Mouse (Mus musculus) urinary bladder, adult 18-20 months (tissue): ENCODE data around the gene Ly6f.
"Not testable (repeated sequence)": the region's sequence is repeated elsewhere in the genome, so short reads cannot be mapped to it uniquely, and the experiment has no call there.

Experiments used
- DNase-seq, 2 experiments: peaks; one replicate each; pipeline ENCODE4 v3.0.0; 2022; ENCODE audit warnings: low spot score in 2 of 2, mixed read lengths in 2 of 2

The Ly6f gene

DNA sequence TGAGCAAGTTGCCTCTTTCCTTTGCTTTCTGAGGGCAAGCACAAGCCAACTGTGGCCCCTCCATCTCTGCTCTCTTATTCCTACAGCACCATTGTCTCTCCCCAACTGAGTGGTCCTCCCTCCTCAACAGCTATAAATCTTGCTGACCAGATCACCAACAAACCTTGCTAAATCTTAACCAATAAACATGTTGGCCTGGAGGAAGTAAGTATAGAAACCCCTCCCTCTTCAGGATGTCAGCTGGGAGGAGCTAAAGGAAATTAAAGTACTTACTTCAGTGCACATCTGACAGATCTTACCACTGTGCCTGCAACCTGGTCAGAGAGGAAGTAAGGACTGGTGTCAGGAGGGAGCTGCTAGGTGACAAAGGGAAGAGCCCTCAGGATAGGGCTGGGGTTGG lies at the start of gene Ly6f:
Gene Ly6f, plus strand, starts transcription at position 301 of the 400 bp plus-strand sequence.
- no peak for DNase-seq

- no peak for DNase-seq
Measured at GRCm38 (mm10) chr15:75221942-75222341, 46.3 kb upstream of the Ly6f start.

- DNase-seq = no peak
Measured at GRCm38 (mm10) chr15:75237736-75238288, 30.4 kb upstream of the Ly6f start.

DNA sequence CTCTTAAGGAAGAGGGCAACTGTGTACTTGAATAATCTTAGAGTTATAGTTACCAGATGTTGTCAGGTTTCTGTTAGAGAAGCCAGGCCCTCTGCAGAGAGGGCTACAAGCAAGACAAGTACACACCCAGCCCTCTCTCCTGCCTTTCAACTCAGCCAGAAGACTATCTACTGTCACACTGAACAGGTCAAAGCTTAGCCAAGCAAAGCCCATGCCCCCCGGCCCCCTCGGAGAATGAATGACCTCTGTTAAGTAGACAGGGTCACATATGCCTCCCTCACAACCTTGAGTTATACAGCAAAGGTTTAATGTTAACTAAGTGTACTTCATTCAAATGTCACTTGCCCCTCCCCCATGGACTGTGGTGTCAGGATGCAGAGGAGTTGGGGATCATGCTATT lies 27.7 kb upstream of the Ly6f start:
- no peak for DNase-seq

- no peak for DNase-seq
Measured at GRCm38 (mm10) chr15:75242756-75243640, 25.2 kb upstream of the Ly6f start.

- no peak for DNase-seq
Measured at GRCm38 (mm10) chr15:75254671-75255070, 13.6 kb upstream of the Ly6f start.

DNA sequence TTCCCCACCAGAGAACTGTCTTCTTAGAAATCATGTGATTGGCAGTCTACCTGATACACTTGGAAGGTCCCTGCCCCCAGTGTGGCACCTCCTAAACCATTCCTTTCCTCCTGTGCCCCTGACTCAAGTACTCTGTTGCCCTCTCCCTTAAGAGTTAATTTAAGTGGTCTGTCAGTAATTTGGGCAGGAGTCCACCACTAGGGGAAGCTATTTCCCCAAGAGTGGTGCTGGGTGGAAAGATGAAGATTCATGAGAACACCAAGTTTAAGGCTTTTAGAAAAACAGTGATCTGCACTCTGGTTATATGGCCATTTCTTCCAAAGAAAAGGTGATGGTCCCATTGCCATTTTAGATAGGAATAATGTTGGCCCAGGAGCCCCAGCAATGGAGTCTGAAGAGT lies 2.4 kb upstream of the Ly6f start:
- DNase-seq = no peak

- no peak for DNase-seq
Measured at GRCm38 (mm10) chr15:75266626-75267025, 1.6 kb upstream of the Ly6f start.

- DNase-seq = no peak
Measured at GRCm38 (mm10) chr15:75268916-75269829, 952 bp downstream of the Ly6f start.

DNA sequence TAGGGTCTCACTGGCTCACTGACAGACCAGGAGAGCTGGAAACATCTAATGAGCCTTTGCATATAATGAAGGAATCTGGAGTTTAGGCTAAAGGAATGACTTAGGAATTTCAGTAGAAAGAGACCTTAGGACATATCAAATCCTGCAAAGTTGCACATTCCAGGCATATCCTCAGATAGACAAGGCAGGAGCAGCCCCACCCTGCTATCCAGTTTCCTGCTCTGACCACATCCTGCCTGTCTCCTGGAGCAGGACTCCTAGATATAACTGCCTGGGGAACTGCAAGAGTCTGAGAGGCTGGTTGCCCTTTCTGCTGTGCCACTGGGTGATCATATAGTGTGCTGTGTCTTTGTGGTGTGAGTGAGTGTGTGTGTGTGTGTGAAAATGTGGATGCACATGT lies 1.9 kb downstream of the Ly6f start:
- no peak for DNase-seq

GRCm38 (mm10) chr15:75270691-75271362 lies 2.6 kb downstream of the Ly6f start:
- no peak for DNase-seq

GRCm38 (mm10) chr15:75271426-75271825 lies 3.2 kb downstream of the Ly6f start:
- DNase-seq = no peak

GRCm38 (mm10) chr15:75271891-75272290 lies 3.7 kb downstream of the Ly6f start:
- DNase-seq = no peak

GRCm38 (mm10) chr15:75281991-75282390 lies 13.8 kb downstream of the Ly6f start:
- not testable (repeated sequence) for DNase-seq

GRCm38 (mm10) chr15:75286512-75286911 lies 18.3 kb downstream of the Ly6f start:
- DNase-seq = not testable (repeated sequence)

DNA sequence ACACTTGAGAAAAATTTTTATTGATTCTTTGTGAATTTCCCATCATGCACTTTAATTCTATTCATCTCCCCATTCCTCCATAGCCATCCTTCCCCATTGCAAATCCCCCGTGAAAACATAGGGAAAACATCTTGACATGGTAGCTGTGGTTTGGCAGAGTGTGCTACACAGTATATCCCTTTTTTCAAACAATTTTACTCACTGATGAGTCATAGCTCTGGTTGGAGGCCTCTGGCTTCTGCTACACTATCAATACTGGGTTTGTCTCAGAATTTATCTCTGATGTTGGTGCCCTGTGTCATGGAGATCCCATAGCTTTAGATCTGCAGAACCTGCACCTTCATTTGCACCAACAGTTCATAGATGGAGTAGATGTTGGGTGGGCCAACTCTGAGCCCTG lies 24.2 kb downstream of the Ly6f start:
- DNase-seq = no peak

- no peak for DNase-seq
Measured at GRCm38 (mm10) chr15:75293873-75294385, 25.7 kb downstream of the Ly6f start.

- DNase-seq = no peak
Measured at GRCm38 (mm10) chr15:75306101-75306500, 37.9 kb downstream of the Ly6f start.

DNA sequence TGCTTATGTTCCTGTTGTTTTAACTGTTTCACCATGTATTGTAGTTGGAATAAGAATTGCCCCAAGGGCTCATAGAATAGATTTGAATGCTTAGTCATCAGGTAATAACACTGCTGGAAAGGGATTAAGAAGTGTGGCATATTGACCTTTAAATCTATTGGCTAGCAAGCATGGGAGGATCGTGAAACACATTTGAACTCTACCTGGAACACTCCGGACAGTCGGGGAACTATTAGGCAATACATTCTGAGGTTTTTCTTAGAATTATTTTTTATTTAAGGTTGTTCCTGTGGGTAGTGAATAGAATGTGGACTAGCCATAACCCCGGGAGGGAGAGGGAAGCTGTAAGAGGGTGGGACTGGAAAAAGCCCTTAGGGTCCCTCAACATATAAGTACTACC lies 41.0 kb downstream of the Ly6f start:
- DNase-seq = no peak

- no peak for DNase-seq
Measured at GRCm38 (mm10) chr15:75309946-75310345, 41.7 kb downstream of the Ly6f start.

- DNase-seq = no peak
Measured at GRCm38 (mm10) chr15:75314421-75314820, 46.2 kb downstream of the Ly6f start.
